Mouse (Mus musculus) c-Kit-positive CD71-negative TER-119-negative erythroid progenitor cells, embryonic 14.5 days (primary cell): ENCODE results near the gene Pin1.
"Not testable (repeated sequence)": the region's sequence is repeated elsewhere in the genome, so short reads cannot be mapped to it uniquely, and the experiment has no call there.

Experiments used
- DNase-seq: peaks from one replicate; pipeline ENCODE4 v3.0.0-alpha.2; 2013; ENCODE audit warnings: low read depth

The Pin1 gene

GRCm38 (mm10) chr9:20662325-20662724, 10.4 kb downstream of the Pin1 start:
- DNase-seq, result no peak

- no peak for DNase-seq
These were observed 11.0 kb downstream of the Pin1 start for GRCm38 (mm10) chr9:20662874-20663273.

DNA sequence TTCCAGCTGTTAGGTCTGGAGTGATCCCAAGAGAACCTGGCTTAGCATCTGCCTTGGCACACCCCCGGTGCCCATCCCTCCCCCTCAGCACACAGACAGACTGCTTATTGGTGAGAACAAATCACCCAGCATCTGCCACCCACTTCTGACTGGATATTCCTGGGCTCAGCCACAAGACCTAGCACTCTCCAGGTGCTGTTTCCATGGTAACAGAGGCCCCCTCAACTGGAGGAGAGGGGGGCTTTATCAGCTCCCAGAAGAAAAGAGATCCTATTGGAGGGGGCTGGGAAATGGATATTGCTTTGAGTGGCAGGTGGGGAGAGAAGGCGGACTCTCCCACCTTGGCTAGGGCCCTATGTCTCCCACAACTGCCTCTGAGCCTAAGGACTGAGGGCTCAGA, 12.1 kb downstream of the Pin1 start:
- DNase-seq, result no peak

DNA sequence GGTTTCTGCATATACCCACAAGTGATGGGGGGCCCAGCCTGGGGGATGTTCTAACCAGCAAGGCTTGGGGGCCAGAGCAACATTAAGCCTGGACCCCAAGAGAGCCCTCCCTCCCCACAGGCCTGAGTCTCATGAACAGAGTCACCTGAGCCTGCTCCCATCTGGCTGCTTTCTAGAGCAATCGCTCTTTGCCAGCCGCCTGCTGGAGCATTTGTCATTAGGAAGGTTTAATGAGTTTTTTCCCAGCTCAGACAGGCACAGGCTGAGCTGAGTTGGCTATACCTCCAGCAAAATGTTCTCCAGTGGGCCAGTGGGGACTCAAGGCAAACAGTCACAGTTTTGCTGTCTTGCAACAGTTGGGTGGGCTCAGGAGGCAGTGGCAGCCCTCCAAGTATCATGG, 12.5 kb downstream of the Pin1 start:
- DNase-seq, result no peak

GRCm38 (mm10) chr9:20664982-20665637, 13.2 kb downstream of the Pin1 start:
- no peak for DNase-seq

DNA sequence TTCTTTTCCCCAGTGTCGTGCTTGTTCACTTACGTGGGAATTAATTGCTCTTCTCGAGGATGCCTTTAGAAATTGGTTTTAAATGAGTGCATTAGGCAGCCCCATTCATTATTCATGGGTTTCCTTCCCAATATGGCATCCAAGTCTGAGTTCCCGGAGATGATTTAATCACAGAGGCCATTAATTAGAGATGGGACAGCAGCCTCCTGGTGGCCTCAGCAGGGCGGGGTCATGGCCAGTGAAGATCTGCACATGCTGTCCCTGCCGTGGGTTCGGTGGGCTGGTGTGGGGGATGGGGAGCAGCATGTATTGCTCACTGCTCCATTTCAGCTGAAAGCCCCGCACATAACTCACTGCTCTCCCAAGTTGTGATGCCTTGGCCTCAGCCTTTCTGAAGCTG, 14.0 kb downstream of the Pin1 start:
- DNase-seq, result no peak

- no peak for DNase-seq
These were observed 14.7 kb downstream of the Pin1 start for GRCm38 (mm10) chr9:20666510-20667034.

DNA sequence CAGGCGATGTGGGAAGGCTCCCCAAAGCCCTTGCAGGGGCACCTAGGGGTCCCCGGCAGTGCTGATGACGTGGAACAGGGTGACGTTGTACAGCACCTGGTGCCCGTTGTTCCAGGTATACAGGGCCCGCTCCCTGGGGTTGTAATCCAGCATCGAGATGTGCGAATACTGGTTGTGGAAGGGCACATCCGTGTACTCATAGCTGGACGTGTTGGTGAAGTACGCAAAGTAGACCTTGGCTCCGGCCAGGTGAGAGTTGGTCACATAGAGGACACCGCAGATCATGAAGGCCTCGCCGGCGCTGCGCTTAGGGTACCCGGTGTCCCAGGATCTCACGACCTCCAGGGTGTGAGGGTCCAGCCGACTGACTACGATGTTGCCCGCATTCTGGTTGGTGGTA, 16.2 kb downstream of the Pin1 start:
- DNase-seq, result no peak

GRCm38 (mm10) chr9:20672047-20672446, 20.2 kb downstream of the Pin1 start:
- DNase-seq, result no peak

- DNase-seq, result no peak
These were observed 26.0 kb downstream of the Pin1 start for GRCm38 (mm10) chr9:20677892-20678291.

DNA sequence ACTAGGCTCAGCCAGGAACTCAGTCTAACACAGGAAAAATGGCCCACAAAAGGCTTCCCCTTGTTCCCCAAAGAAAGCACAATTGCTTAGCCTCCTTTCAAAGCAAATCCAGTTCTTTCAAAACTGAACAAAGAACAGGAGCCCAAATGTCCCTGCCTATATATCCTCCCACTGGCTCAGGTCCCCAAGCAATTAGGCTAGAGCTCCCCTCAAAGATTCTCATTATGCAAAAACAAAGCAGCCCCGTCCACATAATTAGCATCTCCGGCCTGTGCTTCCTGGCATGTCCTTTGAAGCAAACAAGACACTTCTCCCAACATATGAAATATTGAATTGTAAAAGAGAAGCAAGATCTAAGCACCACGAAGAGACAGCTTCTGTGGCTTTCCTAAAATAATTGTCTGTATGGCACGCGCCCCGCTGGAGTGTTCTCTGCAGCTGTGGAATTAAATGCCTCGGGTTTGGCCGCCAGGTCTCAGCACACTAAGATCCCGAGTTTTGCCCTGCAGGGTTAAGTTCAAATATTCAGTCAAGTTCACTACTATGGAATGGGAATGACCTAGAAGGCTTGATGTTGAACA, 28.6 kb downstream of the Pin1 start:
- no peak for DNase-seq

DNA sequence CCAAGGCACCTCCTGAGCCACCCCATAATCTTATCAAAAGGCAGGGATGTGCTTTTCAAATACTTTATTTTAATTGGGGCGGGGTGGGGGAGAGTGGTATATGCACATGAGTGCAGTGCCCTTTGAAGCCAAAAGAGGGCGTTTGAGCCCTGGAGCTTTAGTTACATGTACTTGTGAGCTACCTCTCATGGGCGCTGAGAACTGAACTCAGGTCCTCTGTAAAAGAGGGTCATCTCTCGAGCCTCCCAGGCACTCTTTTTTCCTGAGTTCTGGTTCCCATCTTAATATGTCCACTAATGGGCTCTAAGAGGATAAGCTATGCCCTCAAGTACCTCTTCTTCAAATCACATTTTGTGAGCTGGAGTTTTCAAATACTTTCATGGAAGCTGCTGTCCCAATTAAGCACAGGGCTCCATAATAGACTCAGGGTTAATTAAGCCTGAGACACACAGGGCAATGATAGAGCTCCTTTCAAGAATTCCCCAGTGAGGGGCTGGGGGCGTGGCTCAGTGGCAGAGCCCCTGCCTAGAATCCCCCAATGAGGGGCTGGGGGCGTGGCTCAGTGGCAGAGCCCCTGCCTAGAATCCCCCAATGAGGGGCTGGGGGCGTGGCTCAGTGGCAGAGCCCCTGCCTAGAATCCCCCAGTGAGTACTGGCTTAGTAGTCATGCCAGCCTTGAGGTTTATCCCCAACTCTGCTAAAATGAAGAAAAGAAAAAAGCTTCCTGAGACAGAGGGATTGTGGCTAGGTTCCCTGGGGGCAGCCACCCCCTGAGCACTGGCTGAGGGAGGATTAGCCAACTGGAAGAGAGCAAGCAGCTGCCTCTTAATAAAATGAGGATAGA, 29.9 kb downstream of the Pin1 start:
- DNase-seq, result no peak

- DNase-seq, result no peak
These were observed 30.5 kb downstream of the Pin1 start for GRCm38 (mm10) chr9:20682389-20682722.

- no peak for DNase-seq
These were observed 33.4 kb downstream of the Pin1 start for GRCm38 (mm10) chr9:20685081-20685861.

DNA sequence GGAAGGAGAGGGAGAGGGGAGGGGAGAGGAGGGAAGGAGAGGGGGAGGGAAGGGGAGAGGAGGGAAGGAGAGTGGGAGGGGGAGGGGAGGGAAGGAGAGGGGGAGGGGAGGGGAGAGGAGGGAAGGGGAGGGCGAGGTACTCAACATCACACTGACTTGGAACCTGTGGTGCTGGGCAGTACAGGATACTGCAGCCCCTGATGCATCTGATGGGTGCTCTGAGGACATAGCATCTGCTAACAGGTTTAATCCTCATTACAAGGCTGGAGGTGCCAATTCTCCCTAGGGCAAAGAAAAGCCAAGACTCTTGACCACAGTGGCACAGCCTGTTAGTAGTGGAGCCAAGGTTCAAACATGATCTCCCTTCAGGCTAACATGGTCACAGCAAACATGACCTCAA, 37.5 kb downstream of the Pin1 start:
- no peak for DNase-seq

- no peak for DNase-seq
These were observed 38.0 kb downstream of the Pin1 start for GRCm38 (mm10) chr9:20689913-20690312.

DNA sequence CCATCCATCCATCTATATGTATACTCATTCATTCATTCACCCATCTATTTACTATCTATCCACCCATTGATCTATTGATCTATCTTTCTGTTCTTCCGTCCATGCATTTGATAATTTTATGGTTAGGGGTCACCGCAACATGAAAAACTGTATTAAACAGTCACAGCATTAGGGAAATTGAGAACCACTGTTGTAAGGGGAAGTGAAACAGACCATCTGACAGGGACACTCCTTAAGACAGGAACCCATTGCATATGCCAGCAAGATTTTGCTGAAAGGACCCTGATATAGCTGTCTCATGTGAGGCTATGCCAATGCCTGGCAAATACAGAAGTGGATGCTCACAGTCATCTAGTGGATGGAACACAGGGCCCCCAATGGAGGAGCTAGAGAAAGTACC, 38.6 kb downstream of the Pin1 start:
- not testable (repeated sequence) for DNase-seq

DNA sequence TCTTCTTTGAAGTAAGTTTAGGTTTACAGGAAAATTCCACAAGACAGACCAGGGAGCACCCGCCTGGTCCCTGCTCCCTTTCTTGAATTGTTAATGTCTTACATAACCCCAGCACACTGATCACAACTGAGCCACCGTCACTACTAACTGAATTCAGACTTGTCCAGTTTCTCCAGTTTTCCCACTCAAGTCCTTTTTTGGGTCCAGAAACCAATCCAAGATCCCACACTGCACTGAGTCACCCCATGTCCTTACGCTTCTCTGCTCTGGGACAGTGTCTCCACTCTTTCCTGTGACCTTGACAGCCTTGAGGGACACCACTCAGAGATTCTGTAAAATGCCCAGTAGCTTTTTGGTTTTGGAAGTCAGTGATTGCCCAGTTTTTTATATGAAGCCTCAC, 41.0 kb downstream of the Pin1 start:
- DNase-seq, result no peak

DNA sequence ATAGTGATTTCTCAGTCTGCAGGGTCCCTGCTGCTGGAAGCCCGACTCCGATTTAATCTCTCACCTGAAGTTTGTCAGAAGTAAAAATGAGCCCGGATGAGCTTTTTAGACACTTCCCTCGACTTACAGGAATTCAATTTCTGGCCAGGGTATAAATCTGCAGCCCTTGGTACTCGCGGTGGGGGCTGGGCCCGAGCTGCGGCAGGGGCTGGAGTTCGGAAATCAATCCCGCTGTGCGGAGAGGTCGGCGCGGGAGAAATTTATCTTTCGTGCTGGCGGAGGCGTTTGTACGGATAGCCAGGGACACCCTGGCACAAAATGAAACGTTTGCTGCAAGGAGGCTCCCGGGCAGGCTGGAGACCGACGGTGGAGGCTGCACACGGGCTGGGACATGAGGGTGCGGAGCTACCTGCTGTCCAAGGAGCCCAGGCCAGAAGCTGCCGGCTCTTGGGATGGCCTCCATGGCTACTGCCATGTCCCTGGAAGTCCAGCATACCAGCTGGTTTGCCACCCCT, 42.9 kb downstream of the Pin1 start:
- no peak for DNase-seq

- no peak for DNase-seq
These were observed 44.3 kb downstream of the Pin1 start for GRCm38 (mm10) chr9:20696107-20696712.

DNA sequence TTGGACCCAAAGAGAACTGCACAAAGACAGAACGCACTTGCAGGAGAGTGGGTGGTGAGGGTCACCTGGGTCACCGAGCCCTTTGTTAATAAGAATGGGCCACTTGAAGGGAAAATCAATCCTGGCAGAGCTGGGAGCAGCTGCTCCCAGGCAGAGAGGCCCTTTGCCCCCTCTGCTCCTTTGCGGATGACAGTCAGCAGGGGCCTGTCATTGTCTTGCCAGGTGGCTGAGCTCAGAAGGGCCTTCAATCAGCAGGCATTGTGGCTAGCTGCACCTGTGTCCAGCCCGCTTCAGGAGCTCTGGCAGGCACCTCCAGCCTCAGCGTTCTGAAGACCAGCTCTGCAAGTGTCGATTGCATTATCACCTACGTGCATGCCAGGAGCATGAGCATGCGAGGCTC, 45.6 kb downstream of the Pin1 start:
- no peak for DNase-seq
